In the genomic region with DNA sequence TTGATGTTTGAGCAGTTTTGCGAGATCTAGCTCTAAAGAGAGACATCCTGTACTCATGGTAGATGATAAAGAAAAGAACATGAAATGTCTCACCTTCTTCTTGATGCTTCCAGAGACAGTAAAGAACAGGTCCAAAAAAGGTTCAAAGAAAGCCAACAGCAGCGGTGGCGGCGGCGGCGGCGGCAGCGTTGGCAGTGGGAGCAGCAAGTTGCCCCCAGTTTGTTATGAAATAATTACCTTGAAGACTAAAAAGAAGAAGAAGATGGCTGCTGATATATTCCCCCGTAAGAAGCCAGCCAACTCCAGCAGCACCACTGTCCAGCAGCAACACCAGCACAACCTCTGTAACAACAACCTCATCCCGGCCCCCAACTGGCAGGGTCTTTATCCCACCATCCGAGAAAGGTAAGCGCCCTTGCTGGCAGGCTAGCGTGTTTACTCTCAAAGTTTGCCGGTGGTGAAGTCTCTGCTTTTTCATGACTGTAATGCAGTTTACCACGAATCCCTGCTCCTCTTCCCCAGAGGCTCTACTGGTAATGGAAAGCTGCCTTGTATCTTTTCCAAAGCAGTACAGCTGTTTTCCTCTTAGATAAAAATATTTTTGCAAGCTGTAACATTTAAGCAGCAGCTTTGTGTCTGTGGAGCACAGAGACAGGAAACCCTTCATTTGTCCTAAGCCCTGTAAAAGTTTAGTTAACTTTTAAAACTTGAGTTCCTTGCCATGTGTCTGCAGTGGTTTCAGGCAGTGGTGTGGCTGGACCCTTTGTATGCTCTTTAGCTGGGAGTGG, we compare ENCODE assay signal across 9 mouse cellular contexts. TPM values are rescaled to one million over a fixed set of nuclear protein-coding genes. Genes with fewer than 3 reads are reported as not detected.
A peak's percentile ranks its signal among the peaks of the same experiment; 100 is the strongest.
DNase-seq lines count a peak whose midpoint lies in the region; ATAC-seq lines count a peak whose summit lies in the region.
"Had no signal": no experiment of that assay in that cellular context is flagged by ENCODE, and none has a peak within 500 bp of the region (broad histone marks: within the 10 kb centered on the region; RNA-seq: fewer than 3 reads in every experiment).

No protein-coding gene starts in this region.

- ATAC-seq in cerebellum, adult (ENCODE audit: insufficient number of reproducible peaks, low FRiP score, low TSS enrichment) = no peak
- ATAC-seq in heart, embryonic 16.5 days (replicated peaks; ENCODE audit: extremely low read depth, insufficient read depth, low FRiP score) = peak; percentile 23; the same call in 1 of the 2 replicates
- ATAC-seq in liver, embryonic 12.5 days = no peak
- no peak for ATAC-seq in inflammation-experienced regulatory T-cells, adult 6 months
- ATAC-seq in CD4-positive, CD25-positive, alpha-beta regulatory T cell, adult 4 months = no peak

- peak overlapping the region; percentile 67 for H3K4me3 ChIP-seq in heart, embryonic 16.5 days (ENCODE audit: low read length)
- 0 out of 2 replicates have a peak overlapping the region, but pooled peaks have one; percentile 25 for H3K4me3 ChIP-seq in liver, embryonic 12.5 days
- H3K4me3 ChIP-seq: myocyte had no signal

- peaks cover 41% of the 10 kb centered on the region for H3K4me1 ChIP-seq in heart, embryonic 16.5 days (ENCODE audit: control insufficient read depth, insufficient read depth, low read length)
- peaks cover 20% of the 10 kb centered on the region; the same call in 1 of the 2 replicates for H3K4me1 ChIP-seq in liver, embryonic 12.5 days

- H3K36me3 ChIP-seq in heart, embryonic 16.5 days (ENCODE audit: control insufficient read depth, insufficient read depth) = peaks cover 9% of the 10 kb centered on the region; the same call in 1 of the 2 replicates
- peaks cover 14% of the 10 kb centered on the region for H3K36me3 ChIP-seq in liver, embryonic 12.5 days

- peak overlapping the region; percentile 88 for H3K27ac ChIP-seq in heart, embryonic 16.5 days (ENCODE audit: low read length)
- no peak overlapping the region for H3K27ac ChIP-seq in liver, embryonic 12.5 days

- peak; percentile 39 for DNase-seq in cerebellum, adult 11-12 months
- peak; percentile 47 to 61 for DNase-seq in cerebellum, postnatal 14 days
- DNase-seq in urinary bladder, postnatal 4 days (ENCODE audit: low spot score in 2 of 2) = no peak

- H3K9me3 ChIP-seq in heart, embryonic 16.5 days (replicated peaks; ENCODE audit: control insufficient read depth, low read length) = no peaks in the 10 kb centered on the region
- H3K9me3 ChIP-seq in liver, embryonic 12.5 days (replicated peaks) = no peaks in the 10 kb centered on the region

- peak overlapping the region; percentile 78 for H3K4me2 ChIP-seq in heart, embryonic 16.5 days (ENCODE audit: low read depth, low read length)
- peak overlapping the region; percentile 51 for H3K4me2 ChIP-seq in liver, embryonic 12.5 days

- H3K9ac ChIP-seq in heart, embryonic 16.5 days (ENCODE audit: low read length) = peak overlapping the region; percentile 72
- no peak overlapping the region for H3K9ac ChIP-seq in liver, embryonic 12.5 days

- H3K27me3 ChIP-seq in heart, embryonic 16.5 days (ENCODE audit: control insufficient read depth, insufficient read depth, low read length) = no peaks in the 10 kb centered on the region
- no peaks in the 10 kb centered on the region for H3K27me3 ChIP-seq in liver, embryonic 12.5 days (replicated peaks)

- 39% methylated on average over 15 of the region's 15 CpGs for WGBS in heart, embryonic 16.5 days
- WGBS in liver, embryonic 12.5 days (ENCODE audit: insufficient replicate concordance) = 77% methylated on average over 15 of the region's 15 CpGs

RNA-seq across cellular contexts. Expression of gene Btbd3, which starts 22.7 kb away (rescaled TPM):
- 8.9 and 12.0 TPM in 2 replicates for polyA plus RNA-seq in heart, embryonic 16.5 days (2015; fragmentation: Nextera tagmentation; extraction: Ambion mirVana)
- polyA plus RNA-seq in liver, embryonic 12.5 days (2016; fragmentation: Nextera tagmentation; extraction: Ambion mirVana) = 3.0 and 3.1 TPM in 2 replicates
- polyA plus RNA-seq in inflammation-experienced regulatory T-cells, adult 6 months (2017; shearing (Covaris generic)) = not detected
- polyA plus RNA-seq in CD4-positive, CD25-positive, alpha-beta regulatory T cell, adult 4 months (2017; shearing (Covaris generic)) = not detected

Comparison
In these comparisons a context has a peak if more than half of its experiments do, and no peak if none do; other contexts are left out.
1. DNase-seq: peak in cerebellum, adult 11-12 months (single experiment) and cerebellum, postnatal 14 days (2 of 2); none in urinary bladder, postnatal 4 days (0 of 2).